Mouse (Mus musculus) frontal cortex, adult (tissue): ENCODE measurements around the gene Ssr1.

Experiments used
- ATAC-seq: cut with Nextera tagmentation; 2 replicates; pipeline ENCODE4 v1.9.2; 2017; ENCODE audit warnings: mild to moderate bottlenecking, moderate library complexity, mixed read lengths; ENCODE audit not compliant: low TSS enrichment

The Ssr1 gene

DNA sequence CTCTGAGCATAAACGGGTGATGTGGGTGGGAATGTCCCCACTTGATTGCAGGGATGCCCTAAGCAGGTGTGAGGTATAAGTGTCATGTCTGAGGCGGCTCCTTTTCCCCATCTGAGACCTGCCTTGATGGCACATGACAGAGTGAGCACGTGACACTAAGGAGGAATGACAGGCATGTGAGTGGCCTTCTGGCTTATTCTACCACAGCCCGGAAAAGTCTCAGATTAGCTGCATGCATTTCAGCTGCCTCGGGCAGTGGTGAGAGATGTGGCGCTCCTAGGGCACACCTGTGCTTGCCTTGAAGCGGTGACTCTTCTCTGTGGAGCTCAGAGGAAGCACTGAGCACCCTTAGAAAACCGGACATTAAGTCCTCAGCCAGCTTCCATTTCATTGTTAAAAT is 48.6 kb downstream of the Ssr1 start:
- no peak for ATAC-seq

DNA sequence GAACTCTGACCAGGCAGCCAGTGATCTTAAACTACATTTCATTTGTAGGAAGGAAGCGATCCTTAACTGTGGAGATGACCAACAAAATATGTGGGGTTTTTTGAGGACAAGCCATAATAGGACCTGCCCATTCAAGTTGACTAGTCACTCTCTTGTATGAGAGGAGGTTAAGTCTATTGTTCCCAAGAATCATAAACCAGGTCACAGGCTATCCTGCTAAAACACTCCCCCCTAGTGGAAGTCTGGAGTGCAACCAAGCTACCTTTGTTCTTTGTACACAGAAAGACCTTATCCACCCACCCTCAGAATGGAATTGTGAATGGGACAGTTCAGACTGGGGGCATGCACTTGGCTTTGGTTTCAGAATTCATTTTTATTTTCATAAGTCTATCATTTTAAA is 49.7 kb downstream of the Ssr1 start:
- 0 out of 2 replicates have a peak, but pooled peaks have one; percentile 56 for ATAC-seq

DNA sequence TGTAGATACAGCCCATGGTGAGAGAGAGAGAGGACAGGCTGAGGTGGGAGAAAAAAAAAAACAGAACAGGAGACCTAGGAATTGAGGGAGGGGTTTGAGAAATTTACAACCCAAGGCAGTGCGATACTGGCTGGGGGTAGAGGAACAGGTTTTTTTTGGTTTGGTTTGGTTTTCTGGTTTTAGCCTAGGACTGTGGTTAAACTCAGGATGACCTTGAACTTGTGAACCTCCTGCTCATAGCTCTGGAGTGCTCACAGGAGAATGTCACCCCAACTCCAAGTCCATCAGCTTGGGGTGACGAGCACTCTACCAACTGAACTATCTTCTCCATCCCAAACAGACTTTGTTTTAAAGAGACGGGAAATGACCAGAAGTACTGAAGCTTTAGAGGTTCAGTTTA is 50.6 kb downstream of the Ssr1 start:
- ATAC-seq: no peak

DNA sequence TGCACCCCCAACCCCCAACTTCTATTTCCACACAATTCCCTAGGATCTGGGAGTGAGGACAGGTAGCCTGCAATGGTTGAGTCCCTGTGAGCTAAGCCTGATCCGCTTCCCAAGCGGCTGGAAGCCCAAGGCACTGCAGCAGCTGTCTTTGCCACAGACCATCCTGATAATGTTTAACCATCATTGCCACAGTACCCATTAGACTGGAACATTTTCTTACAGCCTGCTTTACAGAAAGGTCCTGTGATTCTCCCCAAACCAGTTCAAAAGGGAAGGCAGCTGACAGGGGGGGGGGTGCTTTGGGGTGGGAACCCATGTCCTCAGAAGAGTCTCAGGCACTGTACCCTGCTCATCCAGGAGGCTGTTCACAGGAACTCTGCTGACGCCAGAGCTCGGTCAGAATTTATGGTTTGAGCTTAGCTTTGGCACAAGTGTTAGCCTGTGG is 51.1 kb downstream of the Ssr1 start:
- ATAC-seq: no peak

DNA sequence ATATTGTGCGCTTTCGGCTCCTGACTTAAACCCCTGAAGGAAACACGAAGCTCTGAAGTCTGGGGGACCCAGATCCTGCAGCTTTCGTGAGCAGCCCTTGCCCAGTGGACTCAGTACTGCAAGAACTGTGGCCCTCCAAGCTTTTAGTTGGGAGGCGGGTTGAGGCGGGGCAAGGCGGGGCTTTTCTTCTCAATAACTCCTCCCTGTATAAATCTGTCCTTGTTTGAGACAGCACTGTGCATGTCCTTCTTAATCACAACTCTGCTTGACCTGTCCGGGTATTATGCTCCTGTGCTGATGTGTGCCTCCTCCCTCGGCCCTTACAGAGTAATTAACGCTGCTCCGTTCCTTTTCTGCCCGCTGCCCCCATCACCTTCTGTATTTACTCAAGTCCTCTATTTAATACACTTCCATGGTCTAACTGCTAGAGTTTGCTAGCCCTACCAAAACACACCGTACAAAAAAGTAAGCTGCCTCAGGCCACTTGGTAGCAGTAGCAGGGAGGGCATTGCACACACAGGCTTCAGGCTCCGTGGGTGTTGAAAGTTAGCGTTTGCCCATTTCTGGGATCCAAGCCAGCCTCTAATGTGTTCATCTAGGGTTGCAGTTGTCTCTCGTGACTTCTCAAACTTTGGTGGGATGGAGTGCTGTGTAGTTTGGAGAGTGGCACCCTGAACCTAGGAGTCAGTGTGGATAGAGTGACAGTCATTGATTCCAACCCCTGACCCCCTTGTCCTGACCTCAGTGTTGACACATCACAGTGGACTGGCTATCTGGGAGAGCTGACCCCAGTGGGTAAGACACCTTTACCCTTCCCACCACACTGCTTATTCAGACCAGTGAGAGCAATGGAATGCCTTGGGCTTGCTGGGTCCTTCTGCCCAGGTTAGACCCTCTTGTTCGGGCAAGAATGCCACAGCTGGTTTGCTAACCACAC is 51.8 kb downstream of the Ssr1 start:
- no peak for ATAC-seq

DNA sequence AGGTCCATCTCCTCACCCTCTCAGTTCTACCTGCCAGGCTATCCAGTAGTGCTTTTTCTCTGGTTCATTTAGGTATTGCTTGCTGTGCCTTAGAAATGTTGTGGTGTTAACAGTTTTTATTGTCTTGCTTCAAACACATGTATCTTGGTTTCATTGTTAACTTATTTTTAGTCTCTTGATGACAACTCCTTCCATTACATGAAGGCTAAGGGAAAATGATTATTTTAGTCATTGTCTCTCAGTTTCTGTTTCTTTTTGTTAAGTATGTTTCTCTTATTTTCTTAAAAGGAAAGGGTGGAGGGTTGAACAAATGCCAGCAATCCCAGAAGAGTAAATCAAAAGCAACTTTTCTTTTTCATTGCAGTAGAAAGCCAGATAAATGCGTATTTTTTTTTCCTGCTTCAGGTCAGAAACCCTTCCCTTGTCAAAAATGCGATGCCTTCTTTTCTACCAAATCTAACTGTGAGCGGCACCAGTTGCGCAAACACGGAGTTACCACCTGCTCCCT is 52.8 kb downstream of the Ssr1 start:
- ATAC-seq: no peak

DNA sequence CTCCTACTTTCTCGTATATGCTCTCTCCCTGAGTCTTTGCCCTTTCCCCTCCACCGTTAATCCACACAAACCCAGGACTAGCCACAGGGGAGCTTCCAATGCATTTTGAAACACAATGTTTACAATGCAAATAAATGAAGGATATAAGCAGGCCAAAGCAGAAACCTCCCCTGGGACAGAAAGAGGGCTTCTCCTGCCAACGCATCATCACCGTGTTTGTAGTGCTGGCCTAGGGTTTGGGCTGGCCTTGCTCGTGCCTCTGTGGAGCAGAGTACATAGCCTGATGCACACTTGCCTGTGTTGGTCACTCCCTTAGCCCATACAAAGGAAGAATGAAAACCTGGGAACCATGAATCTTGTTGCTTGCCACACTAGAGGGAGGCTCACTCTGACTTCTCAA is 53.4 kb downstream of the Ssr1 start:
- no peak for ATAC-seq

DNA sequence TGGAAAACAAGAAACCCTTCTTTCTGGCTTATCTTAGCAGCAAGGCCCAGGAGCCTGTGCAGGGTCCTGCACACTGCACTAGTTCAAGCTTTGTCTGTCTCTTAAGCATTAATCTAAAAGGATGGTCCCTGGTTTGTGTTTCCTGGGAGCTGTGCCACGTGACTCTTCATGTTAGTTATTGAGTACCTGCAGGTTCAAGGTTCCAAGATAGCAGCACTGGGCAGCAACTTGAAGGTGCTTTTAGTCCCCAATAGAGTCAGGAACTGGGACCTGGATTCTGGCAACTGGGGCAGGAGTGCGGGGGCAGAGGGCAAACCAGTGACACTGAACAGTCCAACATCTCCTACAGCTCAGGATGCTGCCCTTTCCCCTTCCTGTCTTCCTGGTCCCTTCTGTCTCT is 53.9 kb downstream of the Ssr1 start:
- no peak for ATAC-seq

DNA sequence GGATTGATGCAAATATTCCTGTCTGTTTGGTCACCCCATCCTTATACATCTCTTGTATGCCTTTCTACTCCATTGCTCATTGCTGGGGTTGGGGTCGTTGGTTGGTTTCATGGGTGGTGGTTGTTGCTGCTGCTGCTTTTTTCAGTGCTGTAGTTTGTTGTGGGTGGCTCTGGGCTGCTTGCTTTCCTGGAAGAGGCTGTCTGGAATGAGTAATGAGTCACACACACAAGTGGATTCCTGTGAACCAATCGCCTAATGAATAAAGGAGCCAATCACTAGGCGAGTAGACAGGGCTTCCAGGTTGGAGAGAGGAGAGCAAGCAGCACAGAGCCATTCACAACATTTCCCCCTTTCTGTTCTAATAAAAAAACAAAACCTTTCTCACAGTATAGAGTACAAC is 57.7 kb downstream of the Ssr1 start:
- no peak for ATAC-seq

DNA sequence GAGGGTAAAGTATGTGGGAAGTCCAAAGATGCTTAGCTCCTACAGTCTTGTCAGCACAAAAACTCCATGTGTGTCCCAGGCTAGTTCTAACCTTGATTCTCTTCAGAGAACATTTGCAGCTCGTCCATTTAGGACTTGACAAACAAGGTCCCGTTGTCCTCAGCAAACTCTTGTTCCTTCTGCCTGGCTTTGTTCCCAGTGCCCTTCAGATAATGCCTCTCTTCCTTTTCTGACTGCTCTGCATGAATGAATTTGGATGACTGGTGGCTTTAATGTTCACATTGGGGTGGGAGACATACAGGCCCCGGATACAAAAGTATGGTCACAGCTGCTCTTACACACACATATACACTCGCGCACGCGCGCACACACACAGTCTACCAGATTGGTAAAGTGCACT is 59.1 kb downstream of the Ssr1 start:
- ATAC-seq: no peak

DNA sequence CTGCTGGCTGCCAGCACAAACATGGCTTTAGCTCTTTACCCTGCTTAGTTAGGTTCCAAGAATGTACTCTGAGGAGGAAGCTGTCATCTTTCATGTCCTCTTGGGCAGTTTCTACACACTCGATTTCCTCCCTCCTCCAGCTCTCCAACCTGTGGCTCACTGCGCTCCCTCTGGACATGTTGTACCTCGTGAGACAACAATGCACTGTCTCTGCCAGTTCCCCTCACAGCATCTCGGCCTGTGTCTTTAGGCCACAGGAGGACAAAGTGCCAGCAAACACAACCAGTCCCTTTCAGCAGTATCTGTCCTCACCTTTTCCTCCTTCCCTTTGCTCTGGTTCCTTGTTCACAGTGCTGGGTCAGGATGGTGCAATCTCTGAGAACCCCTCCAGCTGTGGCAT is 59.9 kb downstream of the Ssr1 start:
- no peak for ATAC-seq

DNA sequence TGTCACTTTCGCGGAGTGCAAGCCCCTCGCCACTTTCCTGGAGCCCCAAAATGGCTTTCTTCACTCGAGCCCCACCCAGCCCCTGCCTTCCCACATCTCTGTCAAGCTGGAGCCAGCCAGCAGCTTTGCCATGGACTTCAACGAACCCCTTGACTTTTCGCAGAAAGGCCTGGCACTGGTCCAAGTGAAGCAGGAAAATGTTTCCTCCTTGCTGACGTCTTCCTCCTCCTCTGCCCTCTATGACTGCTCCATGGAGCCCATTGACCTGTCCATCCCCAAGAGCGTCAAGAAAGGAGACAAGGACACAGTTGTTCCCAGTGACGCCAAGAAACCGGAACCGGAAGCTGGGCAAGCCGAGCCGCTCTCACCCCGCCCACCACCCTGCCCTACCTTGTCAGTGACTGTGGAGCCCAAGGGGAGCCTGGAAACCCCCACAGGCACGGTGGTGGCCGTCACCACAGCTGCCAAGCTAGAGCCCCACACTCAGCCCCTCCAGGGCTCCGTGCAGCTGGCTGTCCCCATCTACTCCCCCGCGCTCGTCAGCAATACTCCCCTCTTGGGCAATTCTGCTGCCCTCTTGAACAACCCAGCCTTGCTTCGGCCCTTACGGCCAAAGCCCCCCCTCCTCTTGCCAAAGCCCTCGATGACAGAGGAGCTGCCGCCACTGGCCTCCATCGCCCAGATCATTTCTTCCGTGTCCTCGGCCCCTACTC is 62.7 kb downstream of the Ssr1 start:
- no peak for ATAC-seq

DNA sequence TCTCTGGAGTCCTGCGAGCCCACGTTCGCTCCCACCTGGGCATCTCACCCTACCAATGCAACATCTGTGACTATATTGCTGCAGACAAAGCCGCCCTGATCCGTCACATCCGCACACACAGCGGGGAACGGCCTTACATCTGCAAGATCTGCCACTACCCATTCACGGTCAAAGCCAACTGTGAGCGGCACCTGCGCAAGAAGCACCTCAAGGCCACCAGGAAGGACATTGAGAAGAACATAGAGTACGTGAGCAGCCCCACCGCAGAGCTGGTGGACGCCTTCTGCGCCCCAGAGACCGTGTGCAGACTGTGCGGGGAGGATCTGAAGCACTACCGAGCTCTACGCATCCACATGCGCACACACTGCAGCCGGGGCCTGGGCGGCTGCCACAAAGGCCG is 63.4 kb downstream of the Ssr1 start:
- ATAC-seq: no peak

DNA sequence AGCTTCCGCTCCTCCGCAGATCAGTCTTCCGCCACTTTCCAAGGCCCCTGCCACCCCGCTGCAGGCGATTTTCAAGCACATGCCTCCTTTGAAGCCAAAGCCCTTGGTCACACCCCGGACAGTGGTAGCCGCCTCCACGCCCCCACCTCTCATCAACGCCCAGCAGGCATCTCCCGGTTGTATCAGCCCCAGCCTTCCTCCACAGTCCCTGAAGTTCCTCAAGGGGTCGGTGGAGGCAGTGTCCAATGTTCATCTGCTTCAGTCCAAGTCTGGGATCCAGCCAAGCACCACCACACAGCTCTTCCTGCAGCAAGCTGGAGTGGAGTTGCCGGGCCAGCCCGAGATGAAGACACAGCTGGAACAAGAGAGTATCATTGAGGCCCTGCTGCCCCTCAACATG is 63.9 kb downstream of the Ssr1 start:
- no peak for ATAC-seq

DNA sequence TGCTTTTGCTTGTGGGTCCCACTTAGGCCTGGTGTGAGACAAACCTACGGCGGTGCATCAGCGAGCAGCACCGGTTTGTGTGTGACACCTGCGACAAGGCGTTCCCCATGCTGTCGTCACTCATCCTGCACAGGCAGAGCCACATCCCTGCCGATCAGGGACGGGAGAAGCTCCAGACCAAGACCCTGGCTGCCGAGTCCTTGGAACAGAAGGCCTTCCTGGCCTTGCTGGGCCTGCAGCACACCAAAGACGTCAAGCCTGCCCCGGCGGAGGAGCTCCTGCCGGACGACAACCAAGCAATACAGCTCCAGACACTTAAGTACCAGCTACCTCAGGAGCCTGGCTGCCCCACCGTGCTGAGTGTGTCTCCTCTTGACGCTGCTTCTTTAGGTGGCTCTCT is 64.5 kb downstream of the Ssr1 start:
- no peak for ATAC-seq

DNA sequence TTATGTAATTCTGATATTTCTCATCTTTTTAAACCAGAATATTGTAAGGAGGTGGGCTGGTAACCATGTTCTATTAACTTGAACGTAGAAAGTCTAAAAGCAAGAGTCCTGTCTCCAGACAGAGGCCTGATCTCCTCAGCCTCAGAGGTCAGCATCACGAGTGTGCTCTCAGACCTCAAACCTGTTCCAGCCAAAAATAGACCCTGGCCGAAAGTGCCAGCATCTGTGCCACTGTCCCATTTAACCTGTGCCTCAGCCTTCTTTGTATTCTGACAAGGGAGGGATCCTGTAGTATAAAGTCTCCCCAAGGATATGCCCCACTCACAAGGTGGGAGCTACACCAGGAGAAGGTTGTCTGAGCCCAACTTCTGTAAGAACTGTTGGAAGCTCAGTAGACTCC is 67.6 kb downstream of the Ssr1 start:
- ATAC-seq: no peak

DNA sequence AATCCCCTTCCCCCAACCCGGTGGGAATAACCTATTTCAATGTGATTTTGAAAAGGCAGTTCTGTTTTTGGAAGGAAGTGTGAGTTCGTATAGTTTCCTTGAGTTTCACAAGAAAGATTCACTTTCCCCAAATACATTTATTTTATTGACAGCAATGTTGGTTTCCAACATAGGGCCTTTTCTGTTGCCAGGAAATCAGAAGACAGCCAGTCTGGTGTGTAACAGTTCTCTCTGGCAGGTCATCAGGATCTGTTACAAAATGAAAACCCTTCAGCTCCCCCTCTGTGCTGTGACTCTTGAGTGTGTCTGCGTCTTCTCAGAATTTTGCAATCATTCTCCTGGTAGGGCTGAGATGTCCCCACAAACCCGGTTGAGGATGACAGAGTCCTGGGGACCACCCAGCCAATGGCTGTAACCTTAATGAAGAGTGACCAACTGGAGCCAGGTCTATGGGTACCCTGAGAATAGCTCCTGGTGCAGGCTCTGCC is 69.5 kb downstream of the Ssr1 start:
- ATAC-seq: no peak

DNA sequence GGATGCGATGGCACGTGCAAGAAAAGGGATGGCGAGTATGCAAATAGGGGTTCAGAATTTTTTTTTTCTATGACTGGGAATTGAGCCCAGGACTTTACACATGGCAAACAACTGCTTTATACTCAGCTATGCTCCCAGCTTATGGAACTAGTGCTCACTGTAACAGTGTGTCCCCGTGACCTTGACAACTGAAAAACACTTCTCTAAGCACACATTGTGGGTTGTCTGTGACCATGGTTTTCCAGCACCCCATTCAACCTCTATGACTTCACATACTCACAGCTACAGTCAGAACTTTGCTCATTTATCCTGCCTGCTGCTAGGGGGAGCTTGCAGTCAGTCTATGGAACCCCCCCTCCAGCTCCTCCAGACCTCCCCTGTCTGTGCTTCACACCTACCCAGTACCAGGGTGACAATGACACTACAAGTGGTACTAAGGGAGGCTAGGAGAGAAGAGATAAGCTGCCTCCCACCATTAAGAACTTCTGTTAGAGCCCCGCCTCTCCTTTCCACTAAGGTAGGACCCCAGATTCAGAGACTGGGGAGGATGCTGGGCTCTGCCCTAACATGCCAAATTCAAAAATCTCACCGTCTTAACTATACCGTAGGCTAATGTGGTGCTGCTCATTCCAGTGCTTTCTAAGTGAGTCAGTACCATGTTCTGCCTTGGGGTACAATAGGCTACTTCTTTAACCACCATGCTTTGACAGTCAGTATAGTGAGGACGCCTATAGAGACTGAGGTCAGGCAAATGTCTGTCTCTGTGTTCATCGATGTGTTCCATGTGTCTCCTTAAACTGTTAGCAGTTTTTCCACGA is 70.2 kb downstream of the Ssr1 start:
- peak; percentile 45 for ATAC-seq

DNA sequence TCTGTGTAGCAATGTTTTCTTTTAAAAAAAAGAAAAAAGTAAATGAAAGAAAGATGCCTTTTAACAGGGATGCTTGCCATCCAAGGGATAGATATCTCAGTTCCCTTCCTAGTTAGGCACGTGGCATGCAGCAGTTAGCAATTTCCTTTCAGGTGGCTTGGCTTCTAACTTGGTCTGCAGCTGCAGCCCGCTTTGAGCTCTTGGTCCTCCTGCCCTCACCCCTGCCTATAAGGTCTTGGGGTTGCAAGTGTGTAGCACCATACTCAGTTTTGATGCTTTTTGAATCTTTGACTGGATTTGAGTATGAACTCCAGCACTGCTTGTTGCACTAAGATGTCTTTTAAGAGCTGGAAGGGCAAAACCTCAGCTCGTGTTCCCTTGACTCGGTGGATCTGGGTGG is 70.9 kb downstream of the Ssr1 start:
- no peak for ATAC-seq

DNA sequence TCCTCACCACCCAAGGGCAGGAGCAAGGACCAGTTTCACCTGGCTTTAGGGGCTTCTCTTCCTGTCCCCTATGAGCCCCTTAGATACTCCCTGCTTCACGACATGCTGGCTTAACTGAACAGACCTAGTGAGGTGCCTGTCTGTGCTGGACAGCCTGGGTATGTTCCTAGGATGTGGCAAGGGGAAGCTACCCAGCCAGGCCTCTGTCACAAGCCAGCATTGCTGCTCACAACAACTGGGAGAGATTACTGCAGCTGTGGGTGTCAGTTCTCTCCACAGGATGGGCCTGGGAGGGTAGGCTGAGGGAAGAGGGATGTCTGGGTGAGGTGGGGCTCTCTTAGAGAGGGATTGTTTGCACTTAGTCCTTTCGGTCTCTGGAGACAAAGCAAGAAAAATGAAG is 73.3 kb downstream of the Ssr1 start:
- ATAC-seq: no peak

DNA sequence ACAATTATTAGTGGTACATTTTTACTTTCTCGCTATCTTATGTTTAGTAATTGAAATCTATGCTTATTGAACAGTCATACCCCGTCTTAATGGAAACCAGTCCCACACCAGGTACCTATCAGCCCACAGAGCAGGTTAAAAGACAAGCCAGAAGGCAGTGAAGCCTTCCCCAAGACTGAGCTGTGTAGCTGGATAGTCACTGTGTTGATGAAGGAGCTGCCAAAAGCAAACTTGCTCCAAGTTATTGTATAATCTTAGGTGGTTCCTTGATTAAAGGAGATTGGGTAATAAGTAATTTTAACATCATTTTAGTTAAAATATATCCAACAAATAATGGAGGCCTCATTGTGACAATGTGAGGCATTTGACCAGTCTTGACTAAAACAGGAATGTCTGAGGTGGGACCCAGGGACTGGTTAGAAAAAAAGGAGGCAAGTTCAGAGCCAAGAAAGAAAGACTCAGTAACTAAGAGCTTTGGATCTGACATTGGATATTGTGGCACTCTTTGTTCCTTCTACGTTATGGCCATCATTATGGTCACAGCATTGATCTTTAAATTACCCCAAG is 74.2 kb downstream of the Ssr1 start:
- ATAC-seq: no peak
